Mouse (Mus musculus): ENCODE measurements around the gene C1galt1. TPM values are rescaled to one million over a fixed set of nuclear protein-coding genes. Genes with fewer than 3 reads are reported as not detected.

Gene C1galt1
- polyA plus RNA-seq, 1 experiment = 7.3 TPM

- TF ChIP-seq POLR2A (IDR thresholded peaks at IDR 0.05; ENCODE audit: borderline replicate concordance, extremely low read depth, insufficient read depth, insufficient read length, poor library complexity, severe bottlenecking) (no peak), CTCF (IDR thresholded peaks at IDR 0.05; ENCODE audit: borderline replicate concordance, extremely low read depth, insufficient read depth, insufficient read length) (no peak)
- peak; percentile 14 for DNase-seq (ENCODE audit: low read depth)
Measured at GRCm38 (mm10) chr6:7845680-7846017, 1.0 kb downstream of the C1galt1 start.

- DNase-seq (ENCODE audit: low read depth) = no peak
- TF ChIP-seq POLR2A (IDR thresholded peaks at IDR 0.05; ENCODE audit: borderline replicate concordance, extremely low read depth, insufficient read depth, insufficient read length, poor library complexity, severe bottlenecking) (no peak), CTCF (IDR thresholded peaks at IDR 0.05; ENCODE audit: borderline replicate concordance, extremely low read depth, insufficient read depth, insufficient read length) (no peak)
Measured at GRCm38 (mm10) chr6:7846726-7847439, 2.2 kb downstream of the C1galt1 start.

- no peak for TF ChIP-seq CTCF (IDR thresholded peaks at IDR 0.05; ENCODE audit: borderline replicate concordance, extremely low read depth, insufficient read depth, insufficient read length)
- TF ChIP-seq POLR2A (IDR thresholded peaks at IDR 0.05; ENCODE audit: borderline replicate concordance, extremely low read depth, insufficient read depth, insufficient read length, poor library complexity, severe bottlenecking) = no peak
Measured at GRCm38 (mm10) chr6:7847890-7848508, 3.4 kb downstream of the C1galt1 start.

GRCm38 (mm10) chr6:7848714-7849113, 4.1 kb downstream of the C1galt1 start:
- TF ChIP-seq CTCF (IDR thresholded peaks at IDR 0.05; ENCODE audit: borderline replicate concordance, extremely low read depth, insufficient read depth, insufficient read length) (no peak), POLR2A (IDR thresholded peaks at IDR 0.05; ENCODE audit: borderline replicate concordance, extremely low read depth, insufficient read depth, insufficient read length, poor library complexity, severe bottlenecking) (no peak)
- DNase-seq (ENCODE audit: low read depth) = no peak

More at GRCm38 (mm10) chr6:7847890-7848508, 3.4 kb downstream of the C1galt1 start:
- DNase-seq (ENCODE audit: low read depth) = no peak

- TF ChIP-seq POLR2A (IDR thresholded peaks at IDR 0.05; ENCODE audit: borderline replicate concordance, extremely low read depth, insufficient read depth, insufficient read length, poor library complexity, severe bottlenecking) = no peak
- no peak for DNase-seq (ENCODE audit: low read depth)
Measured at GRCm38 (mm10) chr6:7851036-7851435, 6.4 kb downstream of the C1galt1 start.

- TF ChIP-seq CTCF (IDR thresholded peaks at IDR 0.05; ENCODE audit: borderline replicate concordance, extremely low read depth, insufficient read depth, insufficient read length) (no peak), POLR2A (IDR thresholded peaks at IDR 0.05; ENCODE audit: borderline replicate concordance, extremely low read depth, insufficient read depth, insufficient read length, poor library complexity, severe bottlenecking) (no peak)
- DNase-seq (ENCODE audit: low read depth) = no peak
Measured at GRCm38 (mm10) chr6:7852919-7853318, 8.3 kb downstream of the C1galt1 start.

GRCm38 (mm10) chr6:7853461-7853860, 8.8 kb downstream of the C1galt1 start:
- DNase-seq (ENCODE audit: low read depth) = no peak
- no peak for TF ChIP-seq CTCF (IDR thresholded peaks at IDR 0.05; ENCODE audit: borderline replicate concordance, extremely low read depth, insufficient read depth, insufficient read length)
- TF ChIP-seq POLR2A (IDR thresholded peaks at IDR 0.05; ENCODE audit: borderline replicate concordance, extremely low read depth, insufficient read depth, insufficient read length, poor library complexity, severe bottlenecking) = no peak

GRCm38 (mm10) chr6:7856682-7857290, 12.1 kb downstream of the C1galt1 start:
- DNase-seq (ENCODE audit: low read depth) = no peak
- no peak for TF ChIP-seq POLR2A (IDR thresholded peaks at IDR 0.05; ENCODE audit: borderline replicate concordance, extremely low read depth, insufficient read depth, insufficient read length, poor library complexity, severe bottlenecking)
- no peak for TF ChIP-seq CTCF (IDR thresholded peaks at IDR 0.05; ENCODE audit: borderline replicate concordance, extremely low read depth, insufficient read depth, insufficient read length)

- DNase-seq (ENCODE audit: low read depth) = no peak
- TF ChIP-seq POLR2A (IDR thresholded peaks at IDR 0.05; ENCODE audit: borderline replicate concordance, extremely low read depth, insufficient read depth, insufficient read length, poor library complexity, severe bottlenecking) (no peak), CTCF (IDR thresholded peaks at IDR 0.05; ENCODE audit: borderline replicate concordance, extremely low read depth, insufficient read depth, insufficient read length) (no peak)
Measured at GRCm38 (mm10) chr6:7857356-7858247, 13.0 kb downstream of the C1galt1 start.

GRCm38 (mm10) chr6:7858586-7858985, 13.9 kb downstream of the C1galt1 start:
- TF ChIP-seq CTCF (IDR thresholded peaks at IDR 0.05; ENCODE audit: borderline replicate concordance, extremely low read depth, insufficient read depth, insufficient read length) = no peak
- TF ChIP-seq POLR2A (IDR thresholded peaks at IDR 0.05; ENCODE audit: borderline replicate concordance, extremely low read depth, insufficient read depth, insufficient read length, poor library complexity, severe bottlenecking) = no peak
- DNase-seq (ENCODE audit: low read depth) = no peak

- TF ChIP-seq CTCF (IDR thresholded peaks at IDR 0.05; ENCODE audit: borderline replicate concordance, extremely low read depth, insufficient read depth, insufficient read length) = no peak
- TF ChIP-seq POLR2A (IDR thresholded peaks at IDR 0.05; ENCODE audit: borderline replicate concordance, extremely low read depth, insufficient read depth, insufficient read length, poor library complexity, severe bottlenecking) = no peak
- DNase-seq (ENCODE audit: low read depth) = no peak
Measured at GRCm38 (mm10) chr6:7859161-7859560, 14.5 kb downstream of the C1galt1 start.
